Mouse (Mus musculus): ENCODE results near the gene Sh3d21.

Gene Sh3d21

DNA sequence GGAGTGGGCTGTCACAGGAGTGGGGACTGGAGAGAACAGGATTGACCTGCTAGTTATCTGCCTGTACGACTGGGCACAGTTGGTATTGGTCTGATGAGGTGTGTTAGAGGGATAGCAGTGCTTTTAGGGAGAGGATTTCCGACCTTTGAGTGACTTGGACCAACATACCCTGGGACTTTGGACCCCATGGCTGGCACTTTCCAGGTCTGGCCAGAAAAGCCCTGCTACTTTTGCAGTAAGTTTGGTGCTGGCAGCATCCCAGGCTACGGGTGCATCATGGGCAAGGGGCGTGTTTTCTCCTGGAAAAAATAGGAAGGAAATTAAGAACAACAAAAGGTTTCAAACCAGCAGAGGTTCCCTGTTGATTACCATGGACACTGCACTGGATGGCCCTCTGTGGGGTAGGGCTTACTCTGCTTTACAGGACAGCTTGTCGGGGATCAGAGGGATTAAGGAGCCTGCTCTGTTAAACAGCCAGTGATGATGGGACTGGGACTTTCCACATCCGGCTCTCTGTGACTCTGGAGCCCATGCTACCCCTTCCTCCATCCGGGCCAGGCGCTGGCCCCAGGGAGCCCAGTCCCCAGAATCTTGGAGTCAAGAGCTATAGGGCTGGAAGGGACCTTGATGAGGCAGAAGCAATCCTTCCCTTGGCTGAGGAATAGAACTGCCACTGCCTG, 55.1 kb downstream of the Sh3d21 start:
- WGBS: 39% methylated on average over 8 of the region's 8 CpGs

DNA sequence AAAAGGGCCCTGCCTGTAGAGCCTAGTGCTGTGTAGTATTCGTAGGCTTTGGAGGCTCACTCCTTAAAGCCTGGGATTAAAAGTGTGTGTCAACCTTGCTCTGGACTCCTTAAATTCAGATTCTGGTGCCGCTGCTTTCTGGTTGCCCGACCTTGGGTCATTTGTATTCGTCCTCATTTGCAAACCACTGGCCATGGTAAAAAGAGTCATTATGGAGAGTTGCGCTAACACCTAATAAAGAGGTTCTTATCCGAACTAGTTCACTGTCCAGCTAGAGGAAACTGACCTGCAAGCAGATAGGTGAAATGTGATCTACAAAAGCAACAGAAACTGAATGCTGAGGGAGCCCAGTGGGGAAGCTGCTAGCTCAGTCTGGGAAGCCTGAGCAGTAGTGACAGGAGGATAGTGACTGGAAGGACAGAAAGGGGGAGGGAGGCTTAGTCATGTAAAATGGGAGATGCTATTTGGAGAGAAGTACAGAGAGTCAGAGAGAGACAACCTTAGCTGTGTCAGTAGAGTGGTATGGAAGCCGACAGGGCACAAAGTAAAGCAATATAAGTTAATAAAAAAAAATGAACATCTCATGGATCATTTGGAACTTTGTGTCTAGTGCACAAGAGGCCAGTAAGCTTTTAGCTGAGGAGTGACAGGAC, 58.0 kb downstream of the Sh3d21 start:
- WGBS: 40% methylated on average over 7 of the region's 7 CpGs

DNA sequence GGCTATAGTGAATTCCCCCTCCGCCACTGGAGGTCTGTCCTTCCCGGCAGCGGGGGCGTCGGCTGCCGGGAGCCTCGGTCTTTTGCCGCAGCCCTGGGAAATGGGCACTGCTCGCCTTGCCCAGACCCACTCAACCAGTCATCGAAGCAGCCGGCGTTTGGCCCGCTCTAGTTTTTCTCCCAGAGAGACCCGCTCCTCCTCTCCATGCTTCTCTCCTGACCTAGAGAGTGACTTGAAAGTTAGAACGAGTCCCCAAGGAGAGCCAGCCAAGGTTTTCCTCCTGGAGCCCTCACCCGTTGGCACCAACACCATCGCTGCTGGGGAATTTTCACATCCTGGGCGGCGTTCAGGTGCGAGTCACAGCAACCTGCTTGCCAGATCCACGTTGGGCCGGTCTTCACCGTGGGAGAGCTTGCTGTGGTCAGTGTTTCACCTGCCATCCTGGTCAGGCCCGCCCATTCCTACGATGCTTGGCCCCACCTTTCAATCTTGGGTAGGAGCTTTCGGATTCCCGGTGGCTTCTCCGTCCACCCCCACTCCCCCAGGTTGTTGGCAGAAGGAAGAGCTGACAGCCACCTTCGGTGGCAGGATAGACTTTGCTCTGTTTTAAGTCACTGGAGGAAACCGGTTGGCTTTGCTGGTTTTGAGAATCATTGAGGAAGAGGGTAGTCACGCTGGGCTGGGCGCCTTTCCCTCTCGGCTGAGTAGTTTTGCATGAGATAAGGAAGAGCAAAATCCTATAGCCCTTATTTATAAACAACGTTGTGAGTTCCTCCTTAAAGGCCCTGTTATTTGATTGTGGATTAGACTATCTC, 58.8 kb downstream of the Sh3d21 start:
- WGBS: 2% methylated on average over 32 of the region's 34 CpGs

DNA sequence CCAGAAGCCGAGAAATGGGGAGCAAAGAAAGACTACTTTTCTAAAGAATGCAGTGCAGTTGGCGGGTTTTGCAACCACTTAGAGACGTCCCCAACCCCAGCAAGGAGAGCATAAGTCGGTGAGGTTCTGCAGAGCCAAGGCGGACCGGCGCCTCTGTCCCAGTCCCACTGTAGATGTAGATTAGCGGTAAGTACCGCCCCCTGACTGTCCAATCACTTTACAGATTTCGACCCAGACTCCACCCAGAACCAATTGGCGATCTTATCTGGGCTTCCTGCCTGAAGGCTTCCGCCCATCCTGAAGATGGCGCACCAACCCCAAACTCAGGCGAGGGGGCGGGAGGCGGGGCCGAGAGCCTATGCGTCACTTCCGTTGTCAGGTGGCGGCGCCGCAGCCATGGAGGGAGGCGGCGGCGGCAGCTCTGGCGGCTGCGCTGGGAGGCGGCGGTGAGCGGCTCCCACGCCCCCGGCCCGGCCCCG, 59.7 kb downstream of the Sh3d21 start, which contains the start of gene Stk40:
Gene Stk40 (plus strand): TSS at position 368 of the 479 bp plus-strand sequence.
- 2% methylated on average over 34 of the region's 34 CpGs for WGBS

- WGBS: 0% methylated on average over 15 of the region's 15 CpGs
Measured at GRCm38 (mm10) chr4:126103057-126103581, 60.2 kb downstream of the Sh3d21 start.

DNA sequence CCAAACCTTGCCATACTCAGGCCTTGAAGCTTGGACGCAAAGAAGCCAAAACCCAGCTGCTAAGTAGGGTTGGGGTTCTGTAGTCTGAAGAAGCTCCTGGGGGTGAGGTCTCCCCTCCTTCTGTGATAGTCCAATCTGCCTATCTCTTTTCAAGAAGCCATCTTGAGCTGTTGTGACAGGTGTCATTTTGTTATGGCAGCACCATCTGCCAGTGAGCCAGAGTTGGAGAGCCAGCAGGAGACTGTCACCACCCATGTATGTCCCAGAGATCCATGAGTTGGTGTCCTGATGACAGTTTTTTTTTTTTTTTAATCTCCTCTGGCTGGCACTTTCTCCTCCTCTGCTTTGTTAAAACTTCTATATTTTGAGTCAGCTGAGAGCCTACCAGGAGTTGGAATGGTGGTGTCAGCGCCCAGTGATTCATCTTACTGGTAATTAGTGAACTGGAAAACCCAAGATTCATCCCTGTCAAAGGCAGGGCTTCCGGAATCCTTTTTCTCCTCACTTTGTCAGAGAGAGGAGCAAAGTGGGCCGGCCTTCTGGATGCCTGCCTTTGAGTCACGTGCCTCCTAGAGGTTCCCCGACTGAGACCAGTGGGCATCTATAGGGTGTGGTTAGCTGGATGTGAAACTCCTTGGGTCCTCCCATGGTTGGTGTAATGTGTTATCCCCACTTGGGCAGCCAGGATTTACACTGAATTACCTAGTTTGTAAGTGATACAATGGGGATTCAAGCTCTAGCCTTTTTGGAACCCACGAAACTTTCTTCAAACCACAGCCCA, 61.0 kb downstream of the Sh3d21 start:
- 37% methylated on average over 7 of the region's 7 CpGs for WGBS

- WGBS: 87% methylated on average over 3 of the region's 3 CpGs
Measured at GRCm38 (mm10) chr4:126100764-126101163, 62.5 kb downstream of the Sh3d21 start.
